Mouse (Mus musculus): Measurements from ENCODE around the gene Thoc7. TPM values are rescaled to one million over a fixed set of nuclear protein-coding genes. Genes with fewer than 3 reads are reported as not detected.

The Thoc7 gene
- polyA plus RNA-seq, 1 experiment from 2014 or later = 135 TPM

GRCm38 (mm10) chr14:13915207-13915606 is 46.4 kb downstream of the Thoc7 start:
- Histone ChIP-seq H3K4me3 (no peak overlapping the region), H3K4me1 (no peaks in the 10 kb centered on the region), H3K36me3 (no peaks in the 10 kb centered on the region), H3K27ac (no peak overlapping the region), H3K9me3 (no peaks in the 10 kb centered on the region), H3K27me3 (ENCODE audit: insufficient read depth, poor library complexity, severe bottlenecking) (no peaks in the 10 kb centered on the region)
- DNase-seq (ENCODE audit: low spot score) = no peak
- WGBS = 77% methylated on average over 4 of the region's 4 CpGs

DNA sequence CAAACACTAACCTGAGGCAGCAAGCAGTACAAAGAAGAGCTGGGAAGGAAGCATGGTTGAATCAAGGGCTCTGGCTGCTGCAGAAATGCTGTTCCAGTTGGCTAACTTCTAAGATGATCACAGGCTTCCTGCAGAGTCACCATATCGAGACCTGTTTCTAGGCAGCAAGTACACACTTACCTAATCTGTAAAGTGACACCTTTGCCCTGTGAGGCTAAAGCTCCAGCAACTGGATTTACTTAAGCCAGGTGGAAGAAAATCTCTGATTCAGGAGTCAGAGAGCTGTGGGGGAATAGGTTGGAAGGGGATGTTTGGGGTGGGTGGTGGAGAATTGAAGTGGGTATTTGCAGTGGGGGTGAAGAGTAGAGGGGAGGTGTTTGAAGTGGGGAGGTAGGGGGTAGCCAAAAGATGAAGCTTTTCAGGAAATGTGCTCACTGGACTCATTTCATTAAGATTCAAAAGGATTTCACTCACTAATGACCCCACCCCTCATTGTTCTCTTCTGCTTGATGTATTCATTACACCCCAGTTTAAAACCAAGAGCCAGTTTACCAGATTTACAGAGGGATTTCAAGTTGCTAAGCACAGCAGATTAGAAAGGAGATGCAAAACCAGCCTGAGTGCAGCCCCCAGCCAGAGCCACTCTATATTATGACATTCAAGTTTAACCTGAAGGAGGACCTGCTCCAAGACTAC is 47.1 kb downstream of the Thoc7 start, which contains the start of gene Gm281:
Gene Gm281 (minus strand): TSS at position 92 of the 696 bp plus-strand sequence.
- no peaks in the 10 kb centered on the region for H3K36me3 ChIP-seq
- 28% methylated on average over 1 of the region's 1 CpGs for WGBS
- no peaks in the 10 kb centered on the region for H3K27me3 ChIP-seq (ENCODE audit: insufficient read depth, poor library complexity, severe bottlenecking)
- no peak within 1 kb of the TSS for H3K27ac ChIP-seq
- no peak for DNase-seq (ENCODE audit: low spot score)
- no peaks in the 10 kb centered on the region for H3K4me1 ChIP-seq
- no peaks in the 10 kb centered on the region for H3K9me3 ChIP-seq
- no peak within 1 kb of the TSS for H3K4me3 ChIP-seq

DNA sequence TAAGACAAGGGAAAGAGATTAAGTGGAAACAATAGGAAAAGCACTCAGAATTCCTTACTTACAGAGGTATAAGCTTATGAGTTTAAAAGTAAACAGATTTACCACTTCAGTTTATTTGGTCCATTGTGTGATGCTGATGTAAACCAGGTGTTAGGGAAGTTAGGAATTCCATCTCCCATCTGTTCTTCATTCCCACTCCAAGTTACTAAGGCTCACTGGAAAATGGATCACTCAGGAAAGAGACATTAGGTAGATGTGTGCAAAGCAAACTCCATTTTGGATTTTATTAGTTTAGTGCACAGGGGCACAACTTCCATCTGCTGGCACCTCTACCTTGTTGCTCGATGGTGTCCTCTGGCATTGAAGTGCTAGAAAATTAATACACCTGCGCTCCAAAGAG is 51.5 kb downstream of the Thoc7 start:
- H3K27ac ChIP-seq = no peak overlapping the region
- H3K4me3 ChIP-seq = no peak overlapping the region
- no peaks in the 10 kb centered on the region for H3K4me1 ChIP-seq
- H3K36me3 ChIP-seq = no peaks in the 10 kb centered on the region
- H3K27me3 ChIP-seq (ENCODE audit: insufficient read depth, poor library complexity, severe bottlenecking) = no peaks in the 10 kb centered on the region
- 87% methylated on average over 2 of the region's 2 CpGs for WGBS
- H3K9me3 ChIP-seq = no peaks in the 10 kb centered on the region
- no peak for DNase-seq (ENCODE audit: low spot score)

- DNase-seq (ENCODE audit: low spot score) = no peak
- 72% methylated on average over 7 of the region's 7 CpGs for WGBS
- H3K9me3 ChIP-seq = no peaks in the 10 kb centered on the region
Measured at GRCm38 (mm10) chr14:13907145-13907544, 54.5 kb downstream of the Thoc7 start.

DNA sequence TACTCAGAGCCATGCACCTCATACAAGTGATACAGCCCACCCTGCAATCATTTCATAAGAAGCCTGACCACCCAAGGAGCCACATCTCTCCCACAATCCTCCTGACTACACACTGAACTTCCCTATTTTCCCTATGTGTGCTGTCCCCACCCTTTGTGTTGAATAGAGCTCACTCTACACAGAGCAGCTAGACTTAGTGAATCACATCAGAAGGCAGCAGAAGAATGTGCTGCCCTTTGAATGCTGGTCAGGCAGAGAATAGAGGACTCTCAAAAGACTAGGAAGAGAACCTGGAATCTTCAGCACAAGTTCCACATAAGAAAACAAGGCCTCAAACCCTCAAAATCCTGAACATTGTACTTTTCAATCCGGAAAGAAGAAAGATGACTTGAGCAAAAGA is 55.2 kb downstream of the Thoc7 start:
- H3K4me3 ChIP-seq = no peak overlapping the region
- no peaks in the 10 kb centered on the region for H3K36me3 ChIP-seq
- H3K27ac ChIP-seq = no peak overlapping the region
- WGBS = 74% methylated on average over 1 of the region's 1 CpGs
- no peak for DNase-seq (ENCODE audit: low spot score)
- no peaks in the 10 kb centered on the region for H3K9me3 ChIP-seq
- H3K27me3 ChIP-seq (ENCODE audit: insufficient read depth, poor library complexity, severe bottlenecking) = no peaks in the 10 kb centered on the region
- no peaks in the 10 kb centered on the region for H3K4me1 ChIP-seq

More at GRCm38 (mm10) chr14:13907145-13907544, 54.5 kb downstream of the Thoc7 start:
- H3K4me3 ChIP-seq = no peak overlapping the region
- no peaks in the 10 kb centered on the region for H3K4me1 ChIP-seq
- H3K36me3 ChIP-seq = no peaks in the 10 kb centered on the region
- no peaks in the 10 kb centered on the region for H3K27me3 ChIP-seq (ENCODE audit: insufficient read depth, poor library complexity, severe bottlenecking)
- no peak overlapping the region for H3K27ac ChIP-seq

- Histone ChIP-seq H3K9me3 (no peaks in the 10 kb centered on the region), H3K27ac (peak overlapping the region; percentile 31; the same call in 1 of the 2 replicates), H3K4me1 (no peaks in the 10 kb centered on the region), H3K4me3 (peak overlapping the region; percentile 66), H3K27me3 (ENCODE audit: insufficient read depth, poor library complexity, severe bottlenecking) (0 out of 2 replicates have a peak, but pooled peaks cover 9% of the 10 kb centered on the region), H3K36me3 (no peaks in the 10 kb centered on the region)
- 0% methylated on average over 22 of the region's 22 CpGs for WGBS
- DNase-seq (ENCODE audit: low spot score) = no peak
Measured at GRCm38 (mm10) chr14:13901611-13902067, 60.0 kb downstream of the Thoc7 start.

Other genes with a start within 250 kb of the Thoc7 start
- gene Gm281, start 47.4 kb downstream of the Thoc7 start, polyA plus RNA-seq (2016; fragmentation: Nextera tagmentation; extraction: Ambion mirVana) = 0.05 TPM in 1 of 2 replicates, not detected in the other
- gene Atxn7, start 412 bp downstream of the Thoc7 start, polyA plus RNA-seq (2016; fragmentation: Nextera tagmentation; extraction: Ambion mirVana) = 2.6 and 3.0 TPM in 2 replicates
- gene Psmd6, start 159.1 kb upstream of the Thoc7 start, polyA plus RNA-seq (2016; fragmentation: Nextera tagmentation; extraction: Ambion mirVana) = 237 and 269 TPM in 2 replicates
- not detected in 2 replicates for gene Olfr720, start 225.0 kb upstream of the Thoc7 start, polyA plus RNA-seq (2016; fragmentation: Nextera tagmentation; extraction: Ambion mirVana)

Measured in heart, embryonic 10.5 days (tissue).